Mouse (Mus musculus): ENCODE measurements around the gene Fuca1. TPM values are rescaled to one million over a fixed set of nuclear protein-coding genes. Genes with fewer than 3 reads are reported as not detected.
"Not testable (repeated sequence)": the region's sequence is repeated elsewhere in the genome, so short reads cannot be mapped to it uniquely, and the experiment has no call there.

Gene Fuca1
- polyA plus RNA-seq, 1 experiment, result 75.9 TPM

DNA sequence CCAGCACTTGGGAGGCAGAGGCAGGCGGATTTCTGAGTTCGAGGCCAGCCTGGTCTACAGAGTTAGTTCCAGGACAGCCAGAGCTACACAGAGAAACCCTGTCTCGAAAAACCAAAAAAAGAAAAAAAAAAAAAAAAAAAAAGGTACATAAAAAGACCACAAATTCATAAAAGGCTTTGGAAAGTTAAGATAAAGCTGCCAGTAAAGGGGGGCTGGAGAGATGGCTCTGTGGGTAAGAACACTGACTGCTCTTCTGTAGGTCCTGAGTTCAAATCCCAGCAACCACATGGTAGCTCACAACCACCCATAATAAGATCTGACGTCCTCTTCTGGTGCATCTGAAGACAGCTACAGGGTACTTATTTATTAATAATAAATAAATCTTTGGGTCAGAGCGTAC is 59.7 kb downstream of the Fuca1 start:
- DNase-seq (ENCODE audit: low spot score), result not testable (repeated sequence)

DNA sequence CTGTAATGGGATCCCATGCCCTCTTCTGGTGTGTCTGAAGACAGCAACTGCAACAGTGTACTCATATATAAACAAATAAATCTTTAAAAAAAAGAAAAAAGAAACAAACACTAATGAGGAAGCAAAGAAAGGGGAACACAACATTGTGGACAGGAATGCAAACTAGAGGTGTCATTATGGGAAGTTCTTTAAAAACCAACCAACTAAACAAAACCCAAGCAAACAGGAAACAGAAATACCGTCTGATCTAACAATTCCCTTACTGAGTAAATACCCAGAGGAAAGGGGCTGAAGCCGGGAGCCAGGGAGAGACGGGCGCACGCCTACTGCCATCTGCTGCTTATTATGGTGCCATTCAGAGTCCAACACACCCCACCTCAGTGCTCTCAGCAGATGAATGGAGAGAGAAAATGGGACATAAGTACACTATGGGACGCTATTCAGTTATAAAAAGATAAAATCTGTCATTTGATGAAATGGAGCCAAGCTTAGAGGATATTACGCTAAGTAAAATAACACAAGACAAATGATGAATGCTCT is 61.1 kb downstream of the Fuca1 start:
- no peak for DNase-seq (ENCODE audit: low spot score)

DNA sequence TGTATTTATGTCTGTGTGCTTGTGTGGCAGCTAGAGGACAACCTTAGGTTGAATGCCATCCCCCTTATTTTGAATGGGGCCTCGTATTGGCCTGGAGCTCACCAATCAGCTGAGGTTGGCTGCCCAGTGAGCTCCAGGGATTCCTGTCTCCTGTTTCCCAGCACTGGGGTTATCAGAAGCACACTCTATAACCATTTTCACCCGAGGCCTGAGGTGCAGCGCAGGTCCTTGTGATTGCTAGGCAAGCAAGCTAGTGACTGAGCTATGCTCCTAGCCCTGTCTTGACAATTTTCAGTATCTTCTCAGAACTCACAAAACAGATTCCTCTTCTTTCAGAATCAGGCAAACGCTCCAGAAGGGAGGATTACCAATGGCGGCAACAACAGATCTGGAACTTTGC is 64.0 kb downstream of the Fuca1 start:
- DNase-seq (ENCODE audit: low spot score), result no peak

DNA sequence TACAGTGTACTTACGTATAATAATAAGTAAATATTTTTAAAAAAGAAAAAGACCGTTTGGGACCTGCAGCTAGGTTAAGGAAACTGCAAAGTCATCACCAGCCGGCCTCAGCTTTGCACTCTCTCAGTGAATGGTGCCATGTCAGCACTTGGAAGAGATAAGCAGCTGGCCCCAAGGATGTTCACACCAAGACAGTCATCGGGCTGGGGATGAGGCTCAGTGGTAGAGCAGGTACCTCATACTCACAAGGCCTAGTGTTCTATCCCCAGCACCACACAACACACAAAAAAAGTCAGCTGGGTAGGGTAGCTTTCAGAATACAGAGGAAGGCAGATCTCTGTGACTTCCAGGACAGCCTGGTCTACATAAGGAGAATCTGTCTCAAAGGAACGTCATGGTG is 64.7 kb downstream of the Fuca1 start:
- DNase-seq (ENCODE audit: low spot score), result no peak

DNA sequence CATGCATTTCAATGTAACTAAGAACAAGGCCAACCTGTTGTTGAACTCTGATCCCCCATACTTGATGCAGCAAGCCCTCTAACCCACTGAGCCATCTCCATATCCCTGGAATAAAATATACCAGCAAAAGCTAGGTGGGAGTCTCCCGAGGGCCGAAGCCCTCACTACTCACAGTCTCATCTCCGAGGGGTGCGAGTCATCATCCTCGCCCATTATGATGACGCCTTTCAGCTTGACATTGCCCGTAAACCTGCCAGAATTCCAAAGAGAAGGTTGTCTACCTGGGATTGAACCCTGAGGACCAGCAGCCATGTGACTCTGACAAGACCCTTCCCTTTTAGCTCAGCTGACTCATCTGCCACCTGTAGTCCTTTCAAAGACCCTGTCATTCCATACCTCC is 65.2 kb downstream of the Fuca1 start:
- no peak for DNase-seq (ENCODE audit: low spot score)

DNA sequence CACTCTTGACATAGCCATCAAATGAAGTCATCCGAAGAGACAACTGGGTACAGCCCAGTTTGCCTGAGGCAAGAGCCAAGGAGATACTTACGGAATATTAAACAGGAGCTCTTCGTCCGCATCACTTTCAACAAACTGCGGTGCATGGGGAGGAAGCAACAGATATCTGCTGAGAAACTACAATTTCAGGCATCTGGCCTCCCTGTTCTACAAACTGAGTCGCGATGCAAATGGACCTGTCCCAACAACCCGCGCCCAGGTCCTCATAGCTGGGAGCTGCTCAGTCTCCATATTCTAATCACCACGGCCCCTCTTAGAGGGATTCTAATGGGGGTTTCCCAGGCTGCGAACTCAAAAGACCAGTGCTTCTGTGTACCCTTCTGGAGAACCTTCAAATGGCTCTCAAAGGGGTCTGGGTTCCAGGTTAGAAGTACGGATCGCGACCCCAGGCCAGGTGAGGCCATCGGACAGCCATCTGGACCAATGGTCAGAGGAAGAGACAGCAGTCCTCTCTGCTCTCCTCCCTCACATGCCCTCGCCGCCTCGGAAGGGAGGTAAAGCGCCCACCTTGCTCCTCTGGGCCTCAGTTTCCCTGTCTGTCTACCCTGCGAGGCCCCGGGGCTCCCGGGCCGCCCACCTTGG is 65.9 kb downstream of the Fuca1 start:
- DNase-seq (ENCODE audit: low spot score), result no peak

DNA sequence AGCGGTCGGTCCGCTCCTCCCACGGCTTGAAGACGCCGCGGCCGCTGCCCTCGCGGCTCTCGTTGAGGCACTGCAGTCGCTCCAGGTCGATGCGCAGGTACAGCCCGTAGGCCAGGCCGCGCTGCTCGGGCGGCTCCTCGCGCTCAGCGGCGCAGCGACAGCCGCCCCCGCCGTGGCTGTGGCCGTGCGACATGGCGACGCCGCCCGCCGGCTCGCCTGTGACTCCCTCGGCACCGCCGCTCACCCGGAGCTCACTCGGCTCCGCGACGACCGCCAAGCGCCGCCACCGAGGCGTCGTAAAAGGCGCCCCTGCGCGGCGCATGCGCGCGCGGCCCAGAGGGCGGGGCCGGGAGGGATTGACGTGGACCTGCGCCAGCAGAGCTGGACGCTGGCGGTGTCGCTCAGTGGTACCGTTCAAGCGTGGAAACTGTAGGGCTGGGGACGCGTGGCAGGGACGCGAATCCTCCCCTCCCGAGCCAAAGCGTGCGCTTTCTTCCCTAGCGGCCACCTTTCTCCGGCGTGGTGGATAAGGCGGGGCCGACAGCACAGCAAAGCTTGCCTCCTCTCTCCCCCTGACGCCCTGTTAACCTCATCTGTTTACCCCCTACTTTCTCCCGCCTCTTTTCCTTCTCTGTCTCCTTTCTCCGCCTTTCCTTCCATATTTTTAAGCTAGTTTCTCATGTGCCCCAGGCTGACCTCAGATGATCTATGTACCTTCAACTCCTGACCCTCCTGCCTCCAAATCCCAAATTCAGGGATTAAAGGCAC is 66.6 kb downstream of the Fuca1 start, which contains the start of gene Pithd1:
Gene Pithd1 (minus strand): TSS at position 322 of the 768 bp plus-strand sequence.
- peak; percentile 91 for DNase-seq (ENCODE audit: low spot score)

DNA sequence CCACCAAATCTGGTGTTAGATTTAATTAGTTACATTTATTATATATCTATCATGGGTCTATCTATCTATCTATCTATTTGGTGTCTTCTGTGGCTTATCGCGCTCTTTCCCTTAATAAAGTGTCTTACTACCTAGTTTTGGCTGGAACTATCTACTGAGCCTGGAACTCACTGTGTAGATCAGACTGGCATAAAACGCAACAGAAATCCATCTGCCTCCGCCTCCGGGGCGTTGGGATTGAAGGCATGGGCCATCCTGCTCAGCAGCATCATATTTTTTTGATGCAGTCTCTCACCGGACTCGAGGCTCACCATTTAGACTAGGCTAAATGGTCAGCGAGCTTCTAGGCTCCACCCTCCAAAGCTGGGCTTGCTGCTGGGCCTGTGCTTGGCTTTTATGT is 67.2 kb downstream of the Fuca1 start:
- DNase-seq (ENCODE audit: low spot score), result no peak

Other genes with a start within 250 kb of the Fuca1 start
- 6.5 and 8.0 TPM in 2 replicates for gene Ifnlr1, start 234.4 kb upstream of the Fuca1 start, polyA plus RNA-seq (2012; rRNA removed)
- 0.38 and 0.47 TPM in 2 replicates for gene Il22ra1, start 192.6 kb upstream of the Fuca1 start, polyA plus RNA-seq (2012; rRNA removed)
- gene Myom3, start 161.0 kb upstream of the Fuca1 start, polyA plus RNA-seq (2012; rRNA removed), result 0.21 and 0.25 TPM in 2 replicates
- gene Srsf10, start 65.0 kb upstream of the Fuca1 start, polyA plus RNA-seq (2012; rRNA removed), result 50.8 and 61.7 TPM in 2 replicates
- gene Pnrc2, start 46.9 kb upstream of the Fuca1 start, polyA plus RNA-seq (2012; rRNA removed), result 100 and 122 TPM in 2 replicates
- 0.43 and 0.56 TPM in 2 replicates for gene Cnr2, start 25.3 kb upstream of the Fuca1 start, polyA plus RNA-seq (2012; rRNA removed)
- gene Hmgcl, start 25.7 kb downstream of the Fuca1 start, polyA plus RNA-seq (2012; rRNA removed), result 64.9 and 79.9 TPM in 2 replicates
- 20.4 and 36.8 TPM in 2 replicates for gene Gale, start 43.0 kb downstream of the Fuca1 start, polyA plus RNA-seq (2012; rRNA removed)
- 55.2 and 63.6 TPM in 2 replicates for gene Lypla2, start 51.9 kb downstream of the Fuca1 start, polyA plus RNA-seq (2012; rRNA removed)
- 41.4 and 46.9 TPM in 2 replicates for gene Pithd1, start 66.5 kb downstream of the Fuca1 start, polyA plus RNA-seq (2012; rRNA removed)
- 25.2 and 28.1 TPM in 2 replicates for gene Eloa, start 101.0 kb downstream of the Fuca1 start, polyA plus RNA-seq (2012; rRNA removed)
- gene Rpl11, start 132.7 kb downstream of the Fuca1 start, polyA plus RNA-seq (2012; rRNA removed), result 979 and 1,127 TPM in 2 replicates
- gene Id3, start 222.8 kb downstream of the Fuca1 start, polyA plus RNA-seq (2012; rRNA removed), result 272 and 386 TPM in 2 replicates

Measured in urinary bladder, adult 2 months (tissue).